Mouse (Mus musculus) liver, embryonic 14.5 days (tissue): ENCODE results near the gene Capza3.

Experiments used
- CTCF ChIP-seq: IDR thresholded peaks from 2 replicates; pipeline ENCODE4 v1.5.1; 2016; ENCODE audit warnings: antibody characterized with exemption, low read depth, control low read depth
- EP300 ChIP-seq: IDR thresholded peaks from 2 replicates; pipeline ENCODE4 v1.6.1; 2016; ENCODE audit warnings: antibody characterized with exemption, low read depth

DNA sequence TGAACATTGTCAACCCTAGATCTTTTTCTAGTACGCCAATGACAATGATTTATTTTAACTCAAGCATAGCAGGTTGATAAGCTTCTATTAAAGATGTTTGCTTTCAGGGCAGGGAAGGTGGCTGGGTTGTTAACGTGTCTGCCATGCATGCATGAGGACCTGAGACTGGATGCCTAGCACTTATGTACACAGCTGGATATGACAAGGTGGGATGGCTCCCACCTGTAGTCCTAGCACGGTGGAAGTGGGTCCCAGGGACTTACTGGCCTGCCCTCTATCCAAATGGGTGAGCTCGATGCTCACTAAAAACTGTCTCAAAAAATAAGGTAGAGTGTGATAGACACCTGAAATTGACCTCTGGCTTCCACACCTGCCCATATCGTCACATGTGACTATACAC is 48.8 kb downstream of the Capza3 start:
- TF ChIP-seq CTCF = no peak
- TF ChIP-seq EP300 = no peak
